Mouse (Mus musculus): ENCODE measurements around the gene Ccdc134.

DNA sequence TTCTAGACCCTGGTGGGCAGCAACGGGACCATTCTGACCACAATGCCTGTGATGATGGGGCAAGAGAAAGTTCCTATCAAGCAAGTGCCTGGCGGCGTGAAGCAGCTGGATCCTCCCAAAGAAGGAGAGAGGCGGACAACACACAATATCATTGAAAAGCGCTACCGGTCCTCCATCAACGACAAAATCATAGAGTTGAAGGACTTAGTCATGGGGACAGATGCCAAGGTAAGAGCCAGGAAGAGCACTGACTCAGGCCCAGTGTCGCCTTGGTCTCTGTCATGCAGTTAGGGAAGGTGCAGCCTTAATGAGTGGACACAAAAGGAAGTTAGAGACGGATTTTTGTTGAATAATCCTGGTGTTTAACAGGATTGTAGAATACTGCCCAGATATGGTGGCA is 47.4 kb downstream of the Ccdc134 start:
- TF ChIP-seq CTCF (IDR thresholded peaks at IDR 0.05; ENCODE audit: borderline replicate concordance, insufficient read depth, low read depth, low read length) (no peak), POLR2A (IDR thresholded peaks at IDR 0.05; ENCODE audit: borderline replicate concordance, insufficient read depth, low read length) (no peak)
